In the genomic region with DNA sequence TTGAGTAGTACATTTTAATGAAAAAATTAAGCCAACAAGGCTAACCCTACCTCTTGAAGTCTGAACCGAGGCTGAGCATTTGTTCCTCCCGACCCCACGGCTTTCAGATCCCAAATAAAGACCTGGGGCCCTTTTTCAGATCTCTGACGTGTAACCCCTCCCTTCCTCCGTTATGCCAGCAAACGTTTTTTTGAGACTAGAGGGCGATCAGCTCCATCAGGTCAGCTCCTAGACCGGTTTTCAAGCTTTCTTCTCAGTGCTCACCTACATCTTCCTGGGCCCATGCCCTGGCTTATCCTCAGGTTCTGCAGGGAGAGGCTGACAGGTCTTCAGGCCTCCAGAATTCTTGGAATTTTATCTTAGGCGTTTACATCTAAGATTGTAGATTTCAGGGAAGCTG, we compare ENCODE assay signal across 17 mouse cellular contexts. TPM values are rescaled to one million over a fixed set of nuclear protein-coding genes. Genes with fewer than 3 reads are reported as not detected.
DNase-seq lines count a peak whose midpoint lies in the region; ATAC-seq and TF ChIP-seq lines count a peak whose summit lies in the region.
"Had no signal": no experiment of that assay in that cellular context is flagged by ENCODE, and none has a peak within 500 bp of the region (broad histone marks: within the 10 kb centered on the region; RNA-seq: fewer than 3 reads in every experiment).

No protein-coding gene starts in this region.

- H3K27ac ChIP-seq in forebrain, embryonic 11.5 days (ENCODE audit: low read depth, low read length), result peak overlapping the region; percentile 63; the same call in 1 of the 2 replicates
- peak overlapping the region; percentile 93 for H3K27ac ChIP-seq in hindbrain, embryonic 13.5 days
- peak overlapping the region; percentile 98 for H3K27ac ChIP-seq in midbrain, embryonic 14.5 days (replicated peaks; ENCODE audit: low read depth, low read length)
- H3K27ac ChIP-seq: heart, embryonic 13.5 days; kidney, postnatal 0 days; stomach, embryonic 15.5 days had no signal

- WGBS in forebrain, embryonic 11.5 days, result under 1% methylated on average over 9 of the region's 9 CpGs
- 0% methylated on average over 9 of the region's 9 CpGs for WGBS in hindbrain, embryonic 13.5 days
- WGBS in midbrain, embryonic 14.5 days, result 1% methylated on average over 9 of the region's 9 CpGs
- 2% methylated on average over 9 of the region's 9 CpGs for WGBS in lung, adult 2 months

- peaks cover 44% of the 10 kb centered on the region for H3K27me3 ChIP-seq in E14TG2a.4 (ENCODE audit: insufficient read depth, low read length)
- H3K27me3 ChIP-seq in forebrain, embryonic 11.5 days (ENCODE audit: control insufficient read depth, insufficient read depth, low read length), result peaks cover 49% of the 10 kb centered on the region
- H3K27me3 ChIP-seq in hindbrain, embryonic 13.5 days, result peaks cover 64% of the 10 kb centered on the region
- peaks cover 14% of the 10 kb centered on the region; the same call in 1 of the 2 replicates for H3K27me3 ChIP-seq in midbrain, embryonic 14.5 days (ENCODE audit: control insufficient read depth, insufficient read depth, low read length)

- H3K36me3 ChIP-seq in E14TG2a.4 (ENCODE audit: insufficient read depth, low read length), result no peaks in the 10 kb centered on the region
- no peaks in the 10 kb centered on the region for H3K36me3 ChIP-seq in forebrain, embryonic 11.5 days (ENCODE audit: control insufficient read depth, insufficient read depth, low read length)
- no peaks in the 10 kb centered on the region for H3K36me3 ChIP-seq in hindbrain, embryonic 13.5 days
- H3K36me3 ChIP-seq in midbrain, embryonic 14.5 days (ENCODE audit: control insufficient read depth, insufficient read depth, low read length), result peaks cover 17% of the 10 kb centered on the region
- H3K36me3 ChIP-seq: heart, embryonic 13.5 days; stomach, embryonic 15.5 days had no signal

- no peak for TF ChIP-seq CTCF in E14TG2a.4 (conservative IDR thresholded peaks at IDR 0.05; ENCODE audit: low read length)
- no peak for TF ChIP-seq CTCF in lung, adult 2 months (IDR thresholded peaks at IDR 0.05; ENCODE audit: insufficient read depth, low read length)

- 0 out of 2 replicates have a peak, but pooled peaks have one; percentile 12 for ATAC-seq in forebrain, embryonic 11.5 days (replicated peaks; ENCODE audit: low FRiP score)
- ATAC-seq in hindbrain, embryonic 13.5 days (ENCODE audit: low FRiP score), result 0 out of 2 replicates have a peak, but pooled peaks have one; percentile 3
- no peak for ATAC-seq in midbrain, embryonic 14.5 days (ENCODE audit: low FRiP score, low TSS enrichment)
- ATAC-seq in CD4-positive, CD25-positive, alpha-beta regulatory T cell, adult 4 months, result no peak

- no peaks in the 10 kb centered on the region for H3K9me3 ChIP-seq in E14TG2a.4 (ENCODE audit: low read length)
- H3K9me3 ChIP-seq in forebrain, embryonic 11.5 days (ENCODE audit: control insufficient read depth, low read length), result no peaks in the 10 kb centered on the region
- no peaks in the 10 kb centered on the region for H3K9me3 ChIP-seq in hindbrain, embryonic 13.5 days
- H3K9me3 ChIP-seq in midbrain, embryonic 14.5 days (ENCODE audit: control insufficient read depth, low read length), result no peaks in the 10 kb centered on the region
- H3K9me3 ChIP-seq: heart, embryonic 13.5 days; stomach, embryonic 15.5 days had no signal

- peak overlapping the region; percentile 45; the same call in 1 of the 2 replicates for H3K4me2 ChIP-seq in forebrain, embryonic 11.5 days (ENCODE audit: low read depth, low read length, severe bottlenecking)
- H3K4me2 ChIP-seq in hindbrain, embryonic 13.5 days, result peak overlapping the region; percentile 62
- peak overlapping the region; percentile 74 for H3K4me2 ChIP-seq in midbrain, embryonic 14.5 days (ENCODE audit: low read length)
- H3K4me2 ChIP-seq: heart, embryonic 13.5 days; stomach, embryonic 15.5 days had no signal

- H3K4me1 ChIP-seq in E14TG2a.4 (replicated peaks; ENCODE audit: low read depth, low read length), result peaks cover 29% of the 10 kb centered on the region
- no peaks in the 10 kb centered on the region; the same call in 1 of the 2 replicates for H3K4me1 ChIP-seq in forebrain, embryonic 11.5 days (replicated peaks; ENCODE audit: control insufficient read depth, insufficient read depth, low read length)
- H3K4me1 ChIP-seq in hindbrain, embryonic 13.5 days (replicated peaks), result peaks cover 12% of the 10 kb centered on the region; the same call in 1 of the 2 replicates
- H3K4me1 ChIP-seq in midbrain, embryonic 14.5 days (ENCODE audit: control insufficient read depth, insufficient read depth, low read length), result peaks cover 5% of the 10 kb centered on the region; the same call in 1 of the 2 replicates
- no peaks in the 10 kb centered on the region for H3K4me1 ChIP-seq in lung, adult 2 months (ENCODE audit: control insufficient read depth, insufficient read depth, low read length)
- H3K4me1 ChIP-seq: heart, embryonic 13.5 days had no signal

- TF ChIP-seq POLR2A in lung, adult 2 months (IDR thresholded peaks at IDR 0.05; ENCODE audit: borderline replicate concordance, extremely low read depth, low read depth, low read length), result no peak

- H3K9ac ChIP-seq in forebrain, embryonic 11.5 days (ENCODE audit: low read length), result no peak overlapping the region; the same call in 1 of the 2 replicates
- H3K9ac ChIP-seq in hindbrain, embryonic 13.5 days, result peak overlapping the region; percentile 89
- peak overlapping the region; percentile 86 for H3K9ac ChIP-seq in midbrain, embryonic 14.5 days (replicated peaks; ENCODE audit: low read length)
- H3K9ac ChIP-seq: heart, embryonic 13.5 days; stomach, embryonic 15.5 days had no signal

- H3K4me3 ChIP-seq in E14TG2a.4 (replicated peaks; ENCODE audit: low read length), result peak overlapping the region; percentile 51
- peak overlapping the region; percentile 16 for H3K4me3 ChIP-seq in forebrain, embryonic 11.5 days (ENCODE audit: low read depth, low read length)
- H3K4me3 ChIP-seq in hindbrain, embryonic 13.5 days, result peak overlapping the region; percentile 50
- peak overlapping the region; percentile 51 for H3K4me3 ChIP-seq in midbrain, embryonic 14.5 days (replicated peaks; ENCODE audit: low read depth, low read length)
- H3K4me3 ChIP-seq in lung, adult 2 months (replicated peaks; ENCODE audit: extremely low read depth, low read depth, low read length), result no peak overlapping the region
- H3K4me3 ChIP-seq: erythroblast, embryonic 14.5 days; heart, embryonic 13.5 days; stomach, embryonic 15.5 days had no signal

- DNase-seq in forebrain, embryonic 11.5 days (ENCODE audit: low spot score), result peak; percentile 51
- DNase-seq in midbrain, embryonic 14.5 days, result peak; percentile 70
- no peak for DNase-seq in heart, adult 18-20 months
- DNase-seq in lung, postnatal 14 days, result no peak
- no peak for DNase-seq in lung, adult 2 months
- DNase-seq: adrenal gland, postnatal 25 days; gastrocnemius, postnatal 10 days had no signal

RNA-seq across cellular contexts. Expression of gene Slc17a6, which starts 5.9 kb away (rescaled TPM):
- polyA plus RNA-seq in forebrain, embryonic 11.5 days (2014; fragmentation: Nextera tagmentation; extraction: Ambion mirVana), result 23.1 and 24.4 TPM in 2 replicates
- 78.6 and 80.9 TPM in 2 replicates for polyA plus RNA-seq in hindbrain, embryonic 13.5 days (2015; fragmentation: Nextera tagmentation; extraction: Ambion mirVana)
- polyA plus RNA-seq in midbrain, embryonic 14.5 days (2014; fragmentation: Nextera tagmentation; extraction: Ambion mirVana), result 102 and 111 TPM in 2 replicates
- polyA plus RNA-seq in CD4-positive, CD25-positive, alpha-beta regulatory T cell, adult 4 months (2017; shearing (Covaris generic)), result not detected
- total RNA-seq in heart, adult 18-20 months (2021), result not detected
- polyA plus RNA-seq in lung, adult 2 months (2012; rRNA removed), result not detected in 2 replicates
- total RNA-seq: liver, adult 2 months; MEL had no signal
- polyA plus RNA-seq: erythroblast, embryonic 14.5 days; kidney, postnatal 0 days; liver, adult 2 months; small intestine, adult 2 months had no signal

Comparison
In these comparisons a context has a peak if more than half of its experiments do, and no peak if none do; other contexts are left out.
1. ATAC-seq: peak in forebrain, embryonic 11.5 days (single experiment) and hindbrain, embryonic 13.5 days (single experiment); none in midbrain, embryonic 14.5 days (single experiment) and CD4-positive, CD25-positive, alpha-beta regulatory T cell, adult 4 months (single experiment).
2. DNase-seq: peak in forebrain, embryonic 11.5 days (single experiment) and midbrain, embryonic 14.5 days (single experiment); none in heart, adult 18-20 months (0 of 2), lung, postnatal 14 days (single experiment) and lung, adult 2 months (single experiment).
3. RNA of gene Slc17a6, which starts 5.9 kb away (polyA plus RNA-seq): 102 to 111 TPM in midbrain, embryonic 14.5 days, 78.6 to 80.9 TPM in hindbrain, embryonic 13.5 days and 23.1 to 24.4 TPM in forebrain, embryonic 11.5 days; not detected in CD4-positive, CD25-positive, alpha-beta regulatory T cell, adult 4 months and not detected in lung, adult 2 months; every median in the first group is over 10 times any median in the second.
4. Peak in every context shown above with its lines, with median percentiles within 50 percentile points of each other: H3K27ac ChIP-seq and H3K4me2 ChIP-seq.